Mouse (Mus musculus): ENCODE measurements around the gene Irf4.

- TF ChIP-seq GATA1 (IDR thresholded peaks at IDR 0.05; ENCODE audit: borderline replicate concordance, low read length): no peak
- TF ChIP-seq FLI1 (IDR thresholded peaks at IDR 0.05; ENCODE audit: low read length): no peak
Measured at GRCm38 (mm10) chr13:30711711-30712110, 37.3 kb upstream of the Irf4 start.

Data from megakaryocyte, embryonic 14.5 days (primary cell).